Mouse (Mus musculus) stomach, postnatal 0 days (tissue): ENCODE data around the gene Aamp. TPM values are rescaled to one million over a fixed set of nuclear protein-coding genes. Genes with fewer than 3 reads are reported as not detected.

ENCODE experiments used
- ATAC-seq: fragments of 200-750 bp; cut with Nextera tagmentation; 2 replicates; pipeline ENCODE4 v1.8.0; 2017; ENCODE audit not compliant: low FRiP score, low TSS enrichment
- DNase-seq: peaks from one replicate; pipeline ENCODE4 v3.0.0-alpha.2; 2016; ENCODE audit warnings: low spot score
- H3K27ac ChIP-seq: fragments of 300-500 bp; sonication (generic); replicated peaks from 2 replicates; pipeline ENCODE4 v1.5.1; 2014; ENCODE audit warnings: mild to moderate bottlenecking, control low read depth
- H3K27me3 ChIP-seq: fragments of 300-500 bp; sonication (generic); 2 replicates; pipeline ENCODE4 v1.6.1; 2014; ENCODE audit warnings: low read length; ENCODE audit not compliant: control insufficient read depth, insufficient read depth
- H3K36me3 ChIP-seq: fragments of 300-500 bp; sonication (generic); 2 replicates; pipeline ENCODE4 v1.6.1; 2014; ENCODE audit warnings: low read length, mixed read lengths; ENCODE audit not compliant: control insufficient read depth, insufficient read depth
- H3K4me1 ChIP-seq: fragments of 300-500 bp; sonication (generic); replicated peaks from 2 replicates; pipeline ENCODE4 v1.6.1; 2014; ENCODE audit warnings: antibody characterized with exemption; ENCODE audit not compliant: control insufficient read depth, insufficient read depth
- H3K4me2 ChIP-seq: fragments of 300-500 bp; sonication (generic); replicated peaks from 2 replicates; pipeline ENCODE4 v1.6.1; 2014; ENCODE audit warnings: low read depth, mild to moderate bottlenecking, control low read depth, moderate library complexity
- H3K4me3 ChIP-seq: fragments of 300-500 bp; sonication (generic); 2 replicates; pipeline ENCODE4 v1.5.1; 2014; ENCODE audit warnings: low read depth, low read length, control low read depth
- H3K9ac ChIP-seq: fragments of 300-500 bp; sonication (generic); 2 replicates; pipeline ENCODE4 v1.6.1; 2014; ENCODE audit warnings: mild to moderate bottlenecking, low read length, control low read depth, mixed read lengths
- H3K9me3 ChIP-seq: fragments of 300-500 bp; sonication (generic); 2 replicates; pipeline ENCODE4 v1.6.1; 2016; ENCODE audit warnings: low read length; ENCODE audit not compliant: control insufficient read depth
- CTCF ChIP-seq: IDR thresholded peaks from 2 replicates; pipeline ENCODE4 v1.5.1; 2016; ENCODE audit warnings: antibody characterized with exemption, low read depth, mild to moderate bottlenecking, moderate library complexity
- EP300 ChIP-seq: optimal IDR thresholded peaks from 2 replicates; pipeline ENCODE3; 2016; ENCODE audit warnings: antibody characterized with exemption
- WGBS: fragments of 180-500 bp; shearing (Covaris S2); extraction: QIAGEN DNeasy Blood & Tissue Kit; methylation state at CpG from one replicate; pipeline ENCODE4 v1.1.7; 2014; 5-methylcytosine and 5-hydroxymethylcytosine counted together
- polyA plus RNA-seq: library from polyadenylated mRNA; unstranded; fragments of >200 nt; fragmentation: Nextera tagmentation; extraction: Ambion mirVana; gene quantifications from 2 replicates; pipeline ENCODE4 v1.2.1, GENCODE M21; 2015

Aamp gene
- polyA plus RNA-seq, 1 experiment from 2014 or later: 157 TPM

DNA sequence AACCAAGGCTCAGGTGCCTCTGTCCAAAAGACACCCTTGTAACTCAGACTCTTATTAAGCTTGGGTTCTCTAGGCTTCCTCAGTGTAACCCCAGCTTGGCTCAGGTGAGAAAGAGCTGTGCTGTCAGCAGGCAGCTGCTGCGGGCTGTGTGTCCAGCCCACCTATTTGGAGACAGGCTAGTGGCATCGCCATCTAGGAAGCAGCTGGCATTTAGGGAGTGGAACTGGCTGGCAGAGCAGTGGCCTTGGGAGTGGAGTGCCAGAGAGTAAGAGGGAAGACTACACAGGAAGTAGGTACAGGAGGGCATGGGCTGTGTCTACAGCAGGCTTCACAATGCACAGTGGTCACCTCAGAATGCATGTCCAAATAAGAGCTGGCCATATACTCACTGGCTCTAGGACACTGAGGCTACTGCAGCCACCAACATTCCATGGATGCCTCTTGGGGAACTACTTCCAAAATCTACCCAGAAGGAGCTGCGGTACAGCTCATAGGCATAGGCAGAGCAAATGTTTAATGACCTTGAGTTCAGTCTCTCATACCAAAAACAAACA is 9.6 kb upstream of the Aamp start:
- TF ChIP-seq CTCF: no peak
- TF ChIP-seq EP300: no peak
- H3K27ac ChIP-seq: peak overlapping the region; percentile 30
- H3K27me3 ChIP-seq: no peaks in the 10 kb centered on the region
- H3K9ac ChIP-seq: 0 out of 2 replicates have a peak overlapping the region, but pooled peaks have one; percentile 13
- no peak overlapping the region for H3K4me3 ChIP-seq
- H3K36me3 ChIP-seq: peaks cover 21% of the 10 kb centered on the region
- H3K9me3 ChIP-seq: no peaks in the 10 kb centered on the region
- peaks cover 42% of the 10 kb centered on the region for H3K4me1 ChIP-seq
- WGBS: 81% methylated on average over 3 of the region's 3 CpGs
- ATAC-seq: no peak
- no peak overlapping the region for H3K4me2 ChIP-seq
- no peak for DNase-seq

DNA sequence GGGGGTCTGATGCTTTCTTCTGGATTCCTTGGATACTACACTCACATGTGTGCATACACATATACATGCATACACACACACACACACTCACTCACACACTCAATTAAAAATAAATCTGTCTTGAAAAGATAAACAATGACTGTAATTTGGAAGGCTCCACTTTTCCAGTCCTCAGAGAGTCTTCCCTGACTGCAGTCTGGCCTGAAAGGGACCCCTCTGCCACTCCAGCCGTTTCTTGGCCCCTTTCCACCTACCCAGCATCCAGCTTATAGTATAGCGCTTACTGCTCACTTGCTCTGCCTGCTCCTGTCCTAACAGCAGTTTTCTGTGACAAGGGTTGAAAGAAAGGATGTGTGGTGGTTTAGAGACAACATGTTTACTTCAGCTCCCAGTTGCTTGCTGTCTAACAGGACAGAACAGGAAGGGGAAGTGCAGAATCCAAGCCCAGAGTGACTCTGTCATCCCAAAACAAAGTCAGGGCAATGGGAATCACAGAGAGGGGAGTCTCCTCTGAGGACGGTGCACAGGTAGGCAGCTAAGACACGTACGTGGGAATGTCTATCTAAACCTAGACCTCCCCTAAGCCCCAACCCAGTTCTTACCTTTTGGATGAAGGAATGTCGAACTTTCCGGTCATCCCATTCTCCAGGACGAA is 8.9 kb upstream of the Aamp start:
- Histone ChIP-seq H3K9ac (no peak overlapping the region), H3K4me2 (no peak overlapping the region), H3K4me3 (no peak overlapping the region), H3K36me3 (peaks cover 21% of the 10 kb centered on the region), H3K9me3 (no peaks in the 10 kb centered on the region), H3K27ac (peak overlapping the region; percentile 30), H3K4me1 (peaks cover 39% of the 10 kb centered on the region), H3K27me3 (no peaks in the 10 kb centered on the region)
- DNase-seq (no peak), ATAC-seq (no peak)
- WGBS: 68% methylated on average over 8 of the region's 8 CpGs
- no peak for TF ChIP-seq EP300
- TF ChIP-seq CTCF: no peak

GRCm38 (mm10) chr1:74292331-74293020 is 7.9 kb upstream of the Aamp start:
- Histone ChIP-seq H3K27me3 (no peaks in the 10 kb centered on the region), H3K4me3 (no peak overlapping the region), H3K4me2 (no peak overlapping the region), H3K27ac (peak overlapping the region; percentile 8), H3K9ac (no peak overlapping the region), H3K36me3 (peaks cover 23% of the 10 kb centered on the region), H3K4me1 (peaks cover 29% of the 10 kb centered on the region), H3K9me3 (no peaks in the 10 kb centered on the region)
- no peak for TF ChIP-seq CTCF
- TF ChIP-seq EP300: no peak
- DNase-seq: no peak
- no peak for ATAC-seq
- whole genome bisulfite sequencing: 82% methylated on average over 11 of the region's 11 CpGs

- 66% methylated on average over 5 of the region's 5 CpGs for WGBS
- Histone ChIP-seq H3K9me3 (no peaks in the 10 kb centered on the region), H3K36me3 (peaks cover 23% of the 10 kb centered on the region), H3K4me3 (no peak overlapping the region), H3K4me2 (no peak overlapping the region), H3K27me3 (no peaks in the 10 kb centered on the region), H3K27ac (0 out of 2 replicates have a peak overlapping the region, but pooled peaks have one; percentile 40), H3K9ac (no peak overlapping the region), H3K4me1 (peaks cover 13% of the 10 kb centered on the region)
- ATAC-seq: no peak
- no peak for DNase-seq
- TF ChIP-seq CTCF (no peak), EP300 (no peak)
These were observed 5.6 kb upstream of the Aamp start for GRCm38 (mm10) chr1:74290141-74290540.

DNA sequence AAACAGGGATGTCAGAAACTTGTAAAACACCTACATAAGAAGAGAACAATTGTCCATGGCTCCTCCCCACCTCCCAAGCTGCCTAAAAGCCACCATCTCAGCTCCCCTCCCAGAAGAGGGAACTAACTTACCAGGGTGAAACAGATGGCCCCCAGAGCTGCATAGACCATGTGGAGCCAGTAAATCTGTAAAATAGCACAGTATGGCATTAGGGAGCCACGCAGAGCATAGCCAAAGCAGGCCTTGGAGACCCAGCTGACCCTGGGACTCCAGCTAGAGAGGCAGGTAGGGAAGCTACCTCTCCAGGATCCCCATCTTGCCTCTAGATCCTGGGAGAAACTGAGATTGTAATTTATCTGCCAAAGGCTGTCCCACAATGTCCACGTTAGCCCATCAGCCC is 5.2 kb upstream of the Aamp start:
- Histone ChIP-seq H3K4me2 (no peak overlapping the region), H3K27me3 (no peaks in the 10 kb centered on the region), H3K9ac (no peak overlapping the region), H3K27ac (peak overlapping the region; percentile 40; the same call in 1 of the 2 replicates), H3K9me3 (no peaks in the 10 kb centered on the region), H3K36me3 (peaks cover 23% of the 10 kb centered on the region), H3K4me3 (no peak overlapping the region), H3K4me1 (peaks cover 9% of the 10 kb centered on the region)
- WGBS: 82% methylated on average over 2 of the region's 2 CpGs
- ATAC-seq (no peak), DNase-seq (no peak)
- TF ChIP-seq EP300: no peak
- no peak for TF ChIP-seq CTCF

- peaks cover 22% of the 10 kb centered on the region for H3K36me3 ChIP-seq
- TF ChIP-seq CTCF: no peak
- no peak for TF ChIP-seq EP300
- WGBS: 80% methylated on average over 9 of the region's 9 CpGs
- no peaks in the 10 kb centered on the region for H3K27me3 ChIP-seq
- no peak overlapping the region for H3K9ac ChIP-seq
- H3K27ac ChIP-seq: peak overlapping the region; percentile 40; the same call in 1 of the 2 replicates
- no peak overlapping the region for H3K4me3 ChIP-seq
- ATAC-seq (no peak), DNase-seq (no peak)
- no peaks in the 10 kb centered on the region for H3K9me3 ChIP-seq
- H3K4me2 ChIP-seq: no peak overlapping the region
- H3K4me1 ChIP-seq: peaks cover 7% of the 10 kb centered on the region; the same call in 1 of the 2 replicates
These were observed 4.7 kb upstream of the Aamp start for GRCm38 (mm10) chr1:74289248-74289647.
